Mouse (Mus musculus) right cerebral cortex, postnatal 14 days (tissue): ENCODE measurements at regions not wholly inside any gene's neighbourhood (a gene's known extent, or its start where the extent isn't known, plus 50 kb on each side); places are given as distances from the start of the nearest gene placed in this dataset.
"Not testable (repeated sequence)": the region's sequence is repeated elsewhere in the genome, so short reads cannot be mapped to it uniquely, and the experiment has no call there.

Experiments
- DNase-seq: peaks from one replicate; pipeline ENCODE4 v3.0.0; 2022

GRCm38 (mm10) chr10:38458975-38459374, 362.6 kb downstream of the Rfpl4b start:
- DNase-seq, result no peak

GRCm38 (mm10) chr10:38458424-38458823, 363.2 kb downstream of the Rfpl4b start:
- no peak for DNase-seq

- no peak for DNase-seq
Observed at GRCm38 (mm10) chr10:38456786-38457185, 364.8 kb downstream of the Rfpl4b start.

- no peak for DNase-seq
Observed at GRCm38 (mm10) chr10:38449263-38449662, 372.3 kb downstream of the Rfpl4b start.

- DNase-seq, result no peak
Observed at GRCm38 (mm10) chr10:38447706-38448105, 373.9 kb downstream of the Rfpl4b start.

GRCm38 (mm10) chr10:38447256-38447655, 374.3 kb downstream of the Rfpl4b start:
- DNase-seq, result no peak

- DNase-seq, result no peak
Observed at GRCm38 (mm10) chr10:38439286-38439685, 382.3 kb downstream of the Rfpl4b start.

- no peak for DNase-seq
Observed at GRCm38 (mm10) chr10:38436907-38437306, 384.7 kb downstream of the Rfpl4b start.

- no peak for DNase-seq
Observed at GRCm38 (mm10) chr10:38421541-38421940, 400.0 kb downstream of the Rfpl4b start.

- no peak for DNase-seq
Observed at GRCm38 (mm10) chr10:38419771-38420170, 401.8 kb downstream of the Rfpl4b start.

GRCm38 (mm10) chr10:38383161-38383560, 438.4 kb downstream of the Rfpl4b start:
- no peak for DNase-seq

- DNase-seq, result peak; percentile 21
Observed at GRCm38 (mm10) chr10:38381873-38382296, 439.7 kb downstream of the Rfpl4b start.

GRCm38 (mm10) chr10:38380388-38380787, 441.2 kb downstream of the Rfpl4b start:
- DNase-seq, result no peak

- DNase-seq, result no peak
Observed at GRCm38 (mm10) chr10:38366776-38367175, 454.8 kb downstream of the Rfpl4b start.

GRCm38 (mm10) chr10:38364876-38365275, 456.7 kb downstream of the Rfpl4b start:
- no peak for DNase-seq

GRCm38 (mm10) chr10:38357539-38358232, 463.9 kb downstream of the Rfpl4b start:
- DNase-seq, result no peak

GRCm38 (mm10) chr10:38353973-38354372, 467.6 kb downstream of the Rfpl4b start:
- DNase-seq, result no peak

GRCm38 (mm10) chr10:38353526-38353925, 468.1 kb downstream of the Rfpl4b start:
- DNase-seq, result no peak

- DNase-seq, result not testable (repeated sequence)
Observed at GRCm38 (mm10) chr10:38347029-38347428, 474.6 kb downstream of the Rfpl4b start.

GRCm38 (mm10) chr10:38340406-38341175, 481.0 kb downstream of the Rfpl4b start:
- no peak for DNase-seq

- DNase-seq, result no peak
Observed at GRCm38 (mm10) chr10:38308716-38309392, 512.7 kb downstream of the Rfpl4b start.

GRCm38 (mm10) chr10:38295724-38296123, 525.9 kb downstream of the Rfpl4b start:
- no peak for DNase-seq

- DNase-seq, result no peak
Observed at GRCm38 (mm10) chr10:38288689-38289283, 532.8 kb downstream of the Rfpl4b start.
